Mouse (Mus musculus): ENCODE data around the gene Cpn1. TPM values are rescaled to one million over a fixed set of nuclear protein-coding genes. Genes with fewer than 3 reads are reported as not detected.
A peak's percentile ranks its signal among the peaks of the same experiment; 100 is the strongest.

Gene Cpn1
- polyA plus RNA-seq, 1 experiment from 2014 or later = 82.1 TPM

- H3K4me1 ChIP-seq (replicated peaks; ENCODE audit: insufficient read depth, low read length) = peaks cover 6% of the 10 kb centered on the region; the same call in 1 of the 2 replicates
- no peaks in the 10 kb centered on the region for H3K27me3 ChIP-seq (ENCODE audit: insufficient read depth, low read length)
- H3K9ac ChIP-seq (ENCODE audit: low read depth, low read length) = no peak overlapping the region
- no peak overlapping the region for H3K4me2 ChIP-seq (ENCODE audit: low read length)
- DNase-seq (ENCODE audit: low spot score) (no peak), ATAC-seq (replicated peaks; ENCODE audit: low FRiP score, low read depth) (no peak)
- no peak overlapping the region for H3K4me3 ChIP-seq (replicated peaks; ENCODE audit: low read depth, low read length)
- H3K36me3 ChIP-seq (ENCODE audit: insufficient read depth, low read length) = no peaks in the 10 kb centered on the region
- peak; percentile 53 for TF ChIP-seq CTCF (IDR thresholded peaks at IDR 0.05; ENCODE audit: low read depth)
- no peaks in the 10 kb centered on the region for H3K9me3 ChIP-seq (replicated peaks; ENCODE audit: low read length)
- 89% methylated on average over 2 of the region's 2 CpGs for WGBS
- H3K27ac ChIP-seq = no peak overlapping the region
Observed at GRCm38 (mm10) chr19:43961185-43961584, 25.2 kb downstream of the Cpn1 start.

DNA sequence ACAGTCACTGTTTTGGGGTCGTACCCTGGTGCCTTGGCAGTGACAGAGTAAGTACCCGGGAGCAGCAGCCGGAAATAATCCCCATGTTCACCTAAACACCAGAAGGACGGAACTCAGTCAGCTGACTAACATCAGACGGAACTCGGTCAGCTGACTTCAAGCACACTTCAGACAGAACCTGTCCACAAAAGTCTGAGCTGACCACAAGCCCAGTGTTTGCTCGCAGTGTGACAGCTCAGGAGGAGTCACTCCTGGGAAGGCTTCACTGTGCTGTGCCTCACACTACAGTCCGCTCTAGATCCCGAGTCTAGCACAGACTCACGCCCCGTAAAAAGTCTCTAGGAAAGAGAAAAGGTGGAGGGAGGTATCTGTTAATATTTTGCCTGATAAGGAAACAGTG lies 26.3 kb downstream of the Cpn1 start:
- no peak for ATAC-seq (replicated peaks; ENCODE audit: low FRiP score, low read depth)
- H3K9ac ChIP-seq (ENCODE audit: low read depth, low read length) = no peak overlapping the region
- 78% methylated on average over 11 of the region's 11 CpGs for WGBS
- peaks cover 6% of the 10 kb centered on the region; the same call in 1 of the 2 replicates for H3K4me1 ChIP-seq (replicated peaks; ENCODE audit: insufficient read depth, low read length)
- no peak overlapping the region for H3K4me3 ChIP-seq (replicated peaks; ENCODE audit: low read depth, low read length)
- no peak for TF ChIP-seq CTCF (IDR thresholded peaks at IDR 0.05; ENCODE audit: low read depth)
- no peaks in the 10 kb centered on the region for H3K9me3 ChIP-seq (replicated peaks; ENCODE audit: low read length)
- H3K27me3 ChIP-seq (ENCODE audit: insufficient read depth, low read length) = no peaks in the 10 kb centered on the region
- no peak overlapping the region for H3K27ac ChIP-seq
- H3K4me2 ChIP-seq (ENCODE audit: low read length) = no peak overlapping the region
- DNase-seq (ENCODE audit: low spot score) = no peak
- no peaks in the 10 kb centered on the region for H3K36me3 ChIP-seq (ENCODE audit: insufficient read depth, low read length)

DNA sequence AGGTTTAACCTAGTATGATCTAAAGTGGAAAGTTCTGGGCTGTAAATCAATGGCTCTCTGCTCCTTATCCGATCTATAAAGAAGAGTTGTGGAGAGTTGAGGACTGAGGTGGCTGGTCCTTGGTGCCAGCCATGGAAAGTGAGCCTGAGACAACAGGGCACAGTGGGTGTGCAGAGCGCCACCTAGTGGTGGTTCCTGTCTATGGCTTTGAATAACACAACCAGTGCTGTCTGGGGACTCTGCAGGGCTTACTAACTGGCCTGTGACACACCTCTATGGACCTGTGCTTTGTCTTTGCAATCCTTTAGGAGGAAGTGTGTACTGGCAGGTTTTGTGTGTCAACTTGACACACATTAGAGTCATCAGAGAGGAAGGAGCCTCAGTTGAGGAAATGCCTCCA lies 27.2 kb downstream of the Cpn1 start:
- no peaks in the 10 kb centered on the region for H3K27me3 ChIP-seq (ENCODE audit: insufficient read depth, low read length)
- 14% methylated on average over 2 of the region's 2 CpGs for WGBS

DNA sequence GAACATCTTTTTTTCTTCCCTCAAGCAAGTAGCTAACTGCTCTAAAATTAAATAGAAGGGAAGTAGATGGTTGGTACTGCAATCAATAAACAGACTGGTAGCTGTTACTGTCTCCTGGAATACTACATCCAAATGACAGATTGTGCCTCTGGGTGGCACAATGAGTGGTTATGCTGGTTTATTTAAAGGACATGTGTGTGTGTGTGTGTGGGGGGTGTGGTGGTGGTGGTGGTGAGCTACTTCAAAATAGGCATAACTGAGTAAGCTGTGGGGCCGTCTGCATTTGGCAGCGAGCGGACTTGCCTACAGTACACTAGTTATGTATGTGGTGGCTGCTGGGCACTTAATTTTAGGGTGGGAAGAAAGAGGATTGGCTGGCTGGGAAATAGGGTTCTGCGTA lies 28.5 kb downstream of the Cpn1 start:
- Histone ChIP-seq H3K4me3 (replicated peaks; ENCODE audit: low read depth, low read length) (no peak overlapping the region), H3K36me3 (ENCODE audit: insufficient read depth, low read length) (no peaks in the 10 kb centered on the region), H3K4me2 (ENCODE audit: low read length) (no peak overlapping the region), H3K27ac (no peak overlapping the region), H3K4me1 (replicated peaks; ENCODE audit: insufficient read depth, low read length) (peaks cover 3% of the 10 kb centered on the region; the same call in 1 of the 2 replicates), H3K27me3 (ENCODE audit: insufficient read depth, low read length) (no peaks in the 10 kb centered on the region), H3K9ac (ENCODE audit: low read depth, low read length) (no peak overlapping the region), H3K9me3 (replicated peaks; ENCODE audit: low read length) (no peaks in the 10 kb centered on the region)
- WGBS = 80% methylated on average over 4 of the region's 4 CpGs
- ATAC-seq (replicated peaks; ENCODE audit: low FRiP score, low read depth) (no peak), DNase-seq (ENCODE audit: low spot score) (no peak)
- no peak for TF ChIP-seq CTCF (IDR thresholded peaks at IDR 0.05; ENCODE audit: low read depth)

More for the DNA sequence above, 27.2 kb downstream of the Cpn1 start:
- Histone ChIP-seq H3K9ac (ENCODE audit: low read depth, low read length) (no peak overlapping the region), H3K36me3 (ENCODE audit: insufficient read depth, low read length) (no peaks in the 10 kb centered on the region), H3K4me3 (replicated peaks; ENCODE audit: low read depth, low read length) (no peak overlapping the region), H3K27ac (no peak overlapping the region), H3K4me1 (replicated peaks; ENCODE audit: insufficient read depth, low read length) (peaks cover 6% of the 10 kb centered on the region; the same call in 1 of the 2 replicates), H3K4me2 (ENCODE audit: low read length) (no peak overlapping the region), H3K9me3 (replicated peaks; ENCODE audit: low read length) (no peaks in the 10 kb centered on the region)
- peak; percentile 94 for TF ChIP-seq CTCF (IDR thresholded peaks at IDR 0.05; ENCODE audit: low read depth)
- DNase-seq (ENCODE audit: low spot score) (peak; percentile 80), ATAC-seq (replicated peaks; ENCODE audit: low FRiP score, low read depth) (peak; percentile 40)

DNA sequence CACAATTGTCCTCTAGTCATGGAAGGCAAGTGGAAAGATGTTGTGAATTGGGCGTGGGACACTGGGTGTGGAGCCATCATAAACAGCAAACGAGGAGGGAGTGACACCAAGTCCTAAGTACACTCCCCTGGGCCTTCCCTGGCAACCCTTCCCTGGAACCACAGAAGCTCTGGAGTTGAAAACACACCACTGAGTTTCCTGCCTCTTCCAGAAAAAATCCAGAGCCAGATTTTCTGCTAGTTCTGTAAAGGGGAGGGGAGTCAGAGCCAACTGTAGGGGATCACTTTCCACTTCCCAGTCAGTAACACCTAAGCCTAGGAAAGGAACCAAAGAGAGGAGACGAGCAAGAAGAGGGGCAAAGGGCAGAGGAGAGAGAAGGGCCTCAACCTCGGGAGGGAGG lies 29.0 kb downstream of the Cpn1 start:
- Histone ChIP-seq H3K4me3 (replicated peaks; ENCODE audit: low read depth, low read length) (no peak overlapping the region), H3K9ac (ENCODE audit: low read depth, low read length) (no peak overlapping the region), H3K27me3 (ENCODE audit: insufficient read depth, low read length) (no peaks in the 10 kb centered on the region), H3K27ac (no peak overlapping the region), H3K9me3 (replicated peaks; ENCODE audit: low read length) (no peaks in the 10 kb centered on the region), H3K36me3 (ENCODE audit: insufficient read depth, low read length) (no peaks in the 10 kb centered on the region), H3K4me1 (replicated peaks; ENCODE audit: insufficient read depth, low read length) (no peaks in the 10 kb centered on the region), H3K4me2 (ENCODE audit: low read length) (no peak overlapping the region)
- no peak for TF ChIP-seq CTCF (IDR thresholded peaks at IDR 0.05; ENCODE audit: low read depth)
- ATAC-seq (replicated peaks; ENCODE audit: low FRiP score, low read depth) = no peak
- 8% methylated on average over 4 of the region's 4 CpGs for WGBS
- peak; percentile 77 for DNase-seq (ENCODE audit: low spot score)

DNA sequence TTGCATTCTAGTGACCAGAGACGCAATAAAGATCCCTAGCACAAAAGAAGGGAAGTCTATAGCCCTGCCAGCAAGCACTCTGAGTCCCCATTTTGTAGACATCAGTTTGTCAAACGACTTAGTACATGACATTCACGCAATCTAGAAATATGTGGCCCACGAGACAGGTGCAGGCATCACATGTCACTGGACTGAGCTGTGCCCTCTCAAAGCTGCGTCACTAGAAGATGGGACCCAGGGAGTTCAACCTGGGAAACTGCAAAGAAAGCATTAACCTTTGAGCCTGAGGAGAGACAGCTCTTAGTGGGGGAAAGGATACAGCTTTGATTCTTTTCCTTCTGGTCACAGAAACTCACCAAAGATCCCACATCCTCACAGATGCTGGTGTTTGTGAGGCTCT lies 31.1 kb downstream of the Cpn1 start:
- ATAC-seq (replicated peaks; ENCODE audit: low FRiP score, low read depth) = no peak; the same call in 1 of the 2 replicates
- TF ChIP-seq CTCF (IDR thresholded peaks at IDR 0.05; ENCODE audit: low read depth) = no peak

GRCm38 (mm10) chr19:43954864-43955263 lies 31.5 kb downstream of the Cpn1 start:
- no peaks in the 10 kb centered on the region for H3K9me3 ChIP-seq (replicated peaks; ENCODE audit: low read length)
- TF ChIP-seq CTCF (IDR thresholded peaks at IDR 0.05; ENCODE audit: low read depth) = no peak
- no peak overlapping the region for H3K9ac ChIP-seq (ENCODE audit: low read depth, low read length)
- H3K4me1 ChIP-seq (replicated peaks; ENCODE audit: insufficient read depth, low read length) = no peaks in the 10 kb centered on the region; the same call in 1 of the 2 replicates
- no peaks in the 10 kb centered on the region for H3K36me3 ChIP-seq (ENCODE audit: insufficient read depth, low read length)
- H3K27ac ChIP-seq = no peak overlapping the region
- WGBS = 78% methylated on average over 4 of the region's 4 CpGs
- H3K4me2 ChIP-seq (ENCODE audit: low read length) = no peak overlapping the region
- ATAC-seq (replicated peaks; ENCODE audit: low FRiP score, low read depth) = no peak
- DNase-seq (ENCODE audit: low spot score) = no peak
- H3K4me3 ChIP-seq (replicated peaks; ENCODE audit: low read depth, low read length) = no peak overlapping the region
- no peaks in the 10 kb centered on the region for H3K27me3 ChIP-seq (ENCODE audit: insufficient read depth, low read length)

More for the DNA sequence above, 31.1 kb downstream of the Cpn1 start:
- Histone ChIP-seq H3K4me1 (replicated peaks; ENCODE audit: insufficient read depth, low read length) (no peaks in the 10 kb centered on the region), H3K4me2 (ENCODE audit: low read length) (no peak overlapping the region), H3K27ac (no peak overlapping the region), H3K9ac (ENCODE audit: low read depth, low read length) (no peak overlapping the region), H3K4me3 (replicated peaks; ENCODE audit: low read depth, low read length) (no peak overlapping the region), H3K9me3 (replicated peaks; ENCODE audit: low read length) (no peaks in the 10 kb centered on the region), H3K36me3 (ENCODE audit: insufficient read depth, low read length) (no peaks in the 10 kb centered on the region), H3K27me3 (ENCODE audit: insufficient read depth, low read length) (no peaks in the 10 kb centered on the region)
- no peak for DNase-seq (ENCODE audit: low spot score)
- WGBS = 65% methylated on average over 5 of the region's 5 CpGs

Data from kidney, postnatal 0 days (tissue).